Mouse (Mus musculus) MEL (cell line): Measurements from ENCODE around the gene Dlx3. TPM values are rescaled to one million over a fixed set of nuclear protein-coding genes. Genes with fewer than 3 reads are reported as not detected.

Source experiments
- DNase-seq: peaks from one replicate; pipeline ENCODE4 v3.0.0; 2011; ENCODE audit warnings: low read depth, low spot score
- H3K27ac ChIP-seq: 2 replicates; pipeline ENCODE4 v1.5.1; 2012; ENCODE audit warnings: low read depth, mild to moderate bottlenecking, control low read depth, low read length, moderate library complexity; ENCODE audit not compliant: control insufficient read depth
- H3K27me3 ChIP-seq, 2 experiments: fragments of 150-350 bp in 1 of 2; sonication (generic) in 1 of 2; 2 replicates each; pipeline ENCODE4 v1.6.1; 2012; ENCODE audit warnings: low read length in 2 of 2, mild to moderate bottlenecking in 2 of 2, improper control_type of control experiment in 1 of 2, moderate library complexity in 1 of 2; ENCODE audit not compliant: insufficient read depth in 2 of 2, control insufficient read depth in 1 of 2
- H3K36me3 ChIP-seq, 2 experiments: 2 replicates each; pipeline ENCODE4 v1.6.1; 2012 to 2014; ENCODE audit warnings: low read length in 2 of 2, improper control_type of control experiment in 1 of 2, inconsistent platforms in 1 of 2, mild to moderate bottlenecking in 1 of 2; ENCODE audit not compliant: insufficient read depth in 2 of 2, control insufficient read depth in 1 of 2
- H3K4me1 ChIP-seq, 2 experiments: fragments of 150-350 bp in 1 of 2; sonication (generic) in 1 of 2; 2 replicates each; pipeline ENCODE4 v1.6.1; 2012; ENCODE audit warnings: low read length in 2 of 2, improper control_type of control experiment in 1 of 2, mild to moderate bottlenecking in 1 of 2; ENCODE audit not compliant: insufficient read depth in 2 of 2, control insufficient read depth in 1 of 2
- H3K4me3 ChIP-seq, 2 experiments: fragments of 150-350 bp in 1 of 2; sonication (generic) in 1 of 2; 2 replicates each; pipeline ENCODE4 v1.5.1; 2012; ENCODE audit warnings: low read depth in 2 of 2, low read length in 2 of 2, mild to moderate bottlenecking in 2 of 2, moderate library complexity in 2 of 2, control low read depth in 1 of 2, improper control_type of control experiment in 1 of 2; ENCODE audit not compliant: control insufficient read depth in 1 of 2, insufficient read depth in 1 of 2
- H3K79me2 ChIP-seq: 2 replicates; pipeline ENCODE4 v1.6.1; 2012; ENCODE audit warnings: mild to moderate bottlenecking, low read length, moderate library complexity; ENCODE audit not compliant: control insufficient read depth, poor library complexity, insufficient read depth
- H3K9ac ChIP-seq: 2 replicates; pipeline ENCODE4 v1.6.1; 2012; ENCODE audit warnings: low read depth, mild to moderate bottlenecking, control low read depth, low read length, moderate library complexity; ENCODE audit not compliant: control insufficient read depth, poor library complexity, severe bottlenecking
- H3K9me3 ChIP-seq: fragments of 150-350 bp; sonication (generic); replicated peaks from 2 replicates; pipeline ENCODE4 v1.6.1; 2012; ENCODE audit warnings: mild to moderate bottlenecking, low read length, improper control_type of control experiment, moderate library complexity; ENCODE audit not compliant: insufficient read depth
- CHD2 ChIP-seq: IDR thresholded peaks from 2 replicates; pipeline ENCODE4 v1.6.1; 2011; ENCODE audit warnings: low read length, improper control_type of control experiment
- E2F4 ChIP-seq: IDR thresholded peaks from 2 replicates; pipeline ENCODE4 v1.6.1; 2011; ENCODE audit warnings: low read depth, low read length, improper control_type of control experiment, borderline replicate concordance
- EP300 ChIP-seq, 2 experiments: IDR thresholded peaks; 2 replicates each; pipeline ENCODE4 v1.6.1; 2011; ENCODE audit warnings: improper control_type of control experiment in 2 of 2, low read length in 2 of 2, low read depth in 1 of 2, mild to moderate bottlenecking in 1 of 2
- JUND ChIP-seq: IDR thresholded peaks from 2 replicates; pipeline ENCODE4 v1.6.1; 2011; ENCODE audit warnings: low read depth, mild to moderate bottlenecking, improper control_type of control experiment, low read length
- KAT2A ChIP-seq: conservative IDR thresholded peaks from 2 replicates; pipeline ENCODE4 v1.6.1; 2012; ENCODE audit warnings: low read depth, low read length, improper control_type of control experiment, inconsistent platforms
- MAFK ChIP-seq: IDR thresholded peaks from 2 replicates; pipeline ENCODE4 v1.6.1; 2011; ENCODE audit warnings: low read depth, mild to moderate bottlenecking, low read length, improper control_type of control experiment, borderline replicate concordance
- MAX ChIP-seq: IDR thresholded peaks from 2 replicates; pipeline ENCODE4 v1.6.1; 2011; ENCODE audit warnings: low read length, improper control_type of control experiment
- MEF2A ChIP-seq: IDR thresholded peaks from 2 replicates; pipeline ENCODE4 v1.6.1; 2014; ENCODE audit warnings: low read depth, mild to moderate bottlenecking, inconsistent platforms, low read length, improper control_type of control experiment; ENCODE audit not compliant: poor library complexity, insufficient replicate concordance, severe bottlenecking; ENCODE audit errors: extremely low read depth
- MXI1 ChIP-seq: IDR thresholded peaks from 2 replicates; pipeline ENCODE4 v1.6.1; 2011; ENCODE audit warnings: mild to moderate bottlenecking, low read depth, low read length, improper control_type of control experiment
- MYB ChIP-seq: IDR thresholded peaks from 2 replicates; pipeline ENCODE4 v1.6.1; 2011; ENCODE audit warnings: mild to moderate bottlenecking, low read depth, low read length, improper control_type of control experiment
- POLR2A ChIP-seq, 2 experiments: IDR thresholded peaks; 2 replicates each; pipeline ENCODE4 v1.6.1; 2011 to 2012; ENCODE audit warnings: low read length in 2 of 2, mild to moderate bottlenecking in 2 of 2, control low read depth in 1 of 2, improper control_type of control experiment in 1 of 2, low read depth in 1 of 2, moderate library complexity in 1 of 2; ENCODE audit not compliant: control insufficient read depth in 1 of 2, insufficient read depth in 1 of 2, poor library complexity in 1 of 2
- POLR2AphosphoS2 ChIP-seq: IDR thresholded peaks from 2 replicates; pipeline ENCODE4 v1.6.1; 2011; ENCODE audit warnings: low read length, improper control_type of control experiment
- POLR2AphosphoS5 ChIP-seq: IDR thresholded peaks from 2 replicates; pipeline ENCODE4 v1.6.1; 2012; ENCODE audit warnings: low read depth, borderline replicate concordance, mild to moderate bottlenecking, inconsistent platforms, low read length, moderate library complexity, mixed read lengths
- RCOR1 ChIP-seq: IDR thresholded peaks from 2 replicates; pipeline ENCODE4 v1.6.1; 2012; ENCODE audit warnings: low read depth, mild to moderate bottlenecking, inconsistent platforms, low read length, improper control_type of control experiment
- TAL1 ChIP-seq: IDR thresholded peaks from 2 replicates; pipeline ENCODE4 v1.6.1; 2012; ENCODE audit warnings: mild to moderate bottlenecking, inconsistent platforms, low read length, moderate library complexity, mixed read lengths
- TBP ChIP-seq: IDR thresholded peaks from 2 replicates; pipeline ENCODE4 v1.8.0; 2011; ENCODE audit warnings: low read depth, low read length, improper control_type of control experiment
- TCF12 ChIP-seq: IDR thresholded peaks from 2 replicates; pipeline ENCODE4 v1.6.1; 2014; ENCODE audit warnings: low read depth, mild to moderate bottlenecking, inconsistent platforms, low read length, improper control_type of control experiment, moderate library complexity
- UBTF ChIP-seq: IDR thresholded peaks from 2 replicates; pipeline ENCODE4 v1.6.1; 2012; ENCODE audit warnings: low read depth, mild to moderate bottlenecking, inconsistent platforms, low read length, improper control_type of control experiment, moderate library complexity, borderline replicate concordance; ENCODE audit not compliant: insufficient read depth
- polyA plus RNA-seq, 2 experiments: library from polyadenylated mRNA; stranded (reverse) in 1 of 2; unstranded in 1 of 2; fragments of >175 nt in 1 of 2; fragments of >200 nt in 1 of 2; gene quantifications; 2 replicates each; pipeline versions ENCODE4 v1.2.1 to v1.2.4; 2012; ENCODE audit warnings: low replicate concordance in 2 of 2, low read depth in 1 of 2; ENCODE audit not compliant: insufficient read length in 2 of 2, insufficient read depth in 1 of 2, missing spikeins in 1 of 2
- total RNA-seq: library from RNA; depleted of rRNA; stranded (reverse); fragments of 300-350 nt; gene quantifications from 2 replicates; pipeline ENCODE4 v1.2.3, GENCODE M21; 2012

Dlx3 gene
- total and polyA plus RNA-seq, 3 experiments: not detected

GRCm38 (mm10) chr11:95142980-95143575 lies 23.2 kb downstream of the Dlx3 start:
- H3K9ac ChIP-seq: no peak overlapping the region
- no peak overlapping the region for H3K27ac ChIP-seq
- no peaks in the 10 kb centered on the region for H3K9me3 ChIP-seq
- H3K27me3 ChIP-seq: peaks cover 19 to 20% of the 10 kb centered on the region in 2 experiments
- H3K4me3 ChIP-seq: no peak overlapping the region
- no peaks in the 10 kb centered on the region for H3K4me1 ChIP-seq
- no peak for DNase-seq
- H3K79me2 ChIP-seq: no peaks in the 10 kb centered on the region
- TF ChIP-seq MAX (no peak), POLR2AphosphoS5 (no peak), POLR2AphosphoS2 (no peak), UBTF (no peak), TBP (no peak), KAT2A (no peak), JUND (no peak), E2F4 (no peak), CHD2 (no peak), EP300 (IDR thresholded peaks at IDR 0.05; ENCODE audit: low read depth in 1 of 2, low read length in 2 of 2) (no peak), MAFK (no peak), RCOR1 (no peak), MXI1 (no peak), MEF2A (no peak), MYB (no peak), POLR2A (IDR thresholded peaks at IDR 0.05; ENCODE audit: control insufficient read depth in 1 of 2, insufficient read depth in 1 of 2, low read depth in 1 of 2, low read length in 2 of 2, poor library complexity in 1 of 2) (no peak)
- TF ChIP-seq, all 39 proteins: peak for 0
- H3K36me3 ChIP-seq: no peaks in the 10 kb centered on the region

GRCm38 (mm10) chr11:95143663-95144062 lies 23.7 kb downstream of the Dlx3 start:
- Histone ChIP-seq H3K4me1 (no peaks in the 10 kb centered on the region), H3K79me2 (no peaks in the 10 kb centered on the region), H3K27me3 (peaks cover 15 to 19% of the 10 kb centered on the region in 2 experiments), H3K27ac (no peak overlapping the region), H3K4me3 (no peak overlapping the region), H3K36me3 (no peaks in the 10 kb centered on the region), H3K9me3 (no peaks in the 10 kb centered on the region), H3K9ac (no peak overlapping the region)
- no peak for DNase-seq
- no peak for TF ChIP-seq TCF12
- no peak for TF ChIP-seq POLR2AphosphoS2
- TF ChIP-seq TAL1: no peak
